Mouse (Mus musculus) inflammation-experienced regulatory T-cells, adult 16 weeks (primary cell): ENCODE results near the gene Ms4a1. TPM values are rescaled to one million over a fixed set of nuclear protein-coding genes. Genes with fewer than 3 reads are reported as not detected.

Experiments
- polyA plus RNA-seq: library from polyadenylated mRNA; unstranded; fragments of 100-300 nt; shearing (Covaris generic); gene quantifications from one replicate; pipeline ENCODE4 v1.2.1, GENCODE M21; 2017

Ms4a1 gene
- polyA plus RNA-seq: 4.5 TPM

DNA sequence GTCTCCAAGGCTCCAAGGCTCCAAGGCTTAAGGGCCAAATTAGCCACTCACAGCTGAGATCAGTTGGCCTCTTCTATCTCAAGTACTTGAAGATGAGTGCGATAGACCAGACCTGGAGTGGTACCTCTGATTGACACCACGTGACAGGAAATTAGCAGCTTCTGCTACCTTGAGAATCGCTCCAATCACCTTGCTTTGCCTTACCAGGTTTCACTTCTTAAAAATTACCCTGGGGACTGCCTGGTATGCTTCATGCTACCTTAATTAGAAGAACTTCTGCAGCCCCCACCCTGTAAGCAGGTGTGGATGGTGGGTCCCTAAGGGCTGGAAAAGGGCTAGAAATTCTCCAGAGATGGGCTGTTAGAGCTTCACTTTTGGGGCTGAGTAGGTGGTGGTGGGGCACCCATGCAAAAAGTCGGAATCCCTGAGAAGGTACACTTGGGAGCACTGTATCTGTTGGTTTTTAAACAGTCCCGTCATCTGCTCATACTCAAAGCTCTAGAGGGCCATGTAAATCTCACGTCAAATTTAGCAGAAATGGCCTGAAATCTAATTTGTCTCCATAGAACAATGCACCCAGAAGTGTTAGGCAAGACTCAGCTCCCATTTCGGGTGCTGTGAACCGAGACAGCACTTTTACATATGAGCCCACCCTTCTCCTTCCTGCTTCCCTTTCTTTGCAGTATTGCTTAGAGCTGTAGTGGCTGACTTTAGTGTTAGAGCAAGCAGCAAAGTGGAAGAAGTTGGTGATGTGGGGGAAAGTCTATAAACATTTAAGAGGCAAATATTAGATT lies at the start of gene Ms4a1:
TSS of gene Ms4a1 (minus strand) at position 190 of the 794 bp plus-strand sequence.

GRCm38 (mm10) chr19:11314354-11314753 lies 48.3 kb upstream of the Ms4a1 start, which contains the start of gene Ms4a14:
Gene Ms4a14, minus strand, starts transcription at chr19:11314454.

GRCm38 (mm10) chr19:11283773-11284172 lies 17.7 kb upstream of the Ms4a1 start, which contains the start of gene Ms4a5:
Gene Ms4a5, minus strand, starts transcription at chr19:11283873.

DNA sequence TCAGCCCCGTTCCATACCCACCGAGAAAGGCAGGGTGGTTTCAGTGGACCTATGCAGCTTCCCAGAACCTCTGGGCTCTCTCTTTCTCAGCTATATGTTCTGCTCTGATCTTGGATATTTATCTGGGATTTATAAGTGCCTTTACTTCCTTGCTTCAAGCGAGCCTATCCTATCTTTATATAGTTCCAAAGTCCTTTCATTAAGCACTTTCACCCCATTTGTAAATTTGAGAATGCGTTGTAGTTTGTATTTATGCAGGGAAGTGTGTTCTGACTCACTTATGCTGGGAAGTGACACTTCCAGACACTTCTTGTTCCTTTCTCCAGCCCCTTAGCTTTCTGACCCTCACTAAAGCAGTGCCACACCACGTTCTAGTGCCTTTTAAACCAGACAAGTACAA lies 33.7 kb downstream of the Ms4a1 start, which contains the start of gene Ms4a12:
TSS of gene Ms4a12 (minus strand) at position 101 of the 400 bp plus-strand sequence.

Other genes with a start within 250 kb of the Ms4a1 start
- not detected for gene Ms4a18, start 248.2 kb downstream of the Ms4a1 start, polyA plus RNA-seq
- gene Ms4a8a, start 185.1 kb downstream of the Ms4a1 start, polyA plus RNA-seq: 0.24 TPM
- gene 1700017D01Rik, start 135.4 kb downstream of the Ms4a1 start, polyA plus RNA-seq: not detected
- gene 1700025F22Rik, start 100.9 kb downstream of the Ms4a1 start, polyA plus RNA-seq: not detected
- not detected for gene Ms4a13, start 69.5 kb downstream of the Ms4a1 start, polyA plus RNA-seq
- not detected for gene Ms4a12, start 33.8 kb downstream of the Ms4a1 start, polyA plus RNA-seq
- gene Ms4a5, start 17.6 kb upstream of the Ms4a1 start, polyA plus RNA-seq: not detected
- 0.07 TPM for gene Ms4a14, start 48.2 kb upstream of the Ms4a1 start, polyA plus RNA-seq
- 0.67 TPM for gene Ms4a7, start 69.9 kb upstream of the Ms4a1 start, polyA plus RNA-seq
- gene Ms4a4a, start 109.3 kb upstream of the Ms4a1 start, polyA plus RNA-seq: 0.72 TPM
- gene Ms4a4c, start 138.5 kb upstream of the Ms4a1 start, polyA plus RNA-seq: 62.6 TPM
- gene Ms4a4b, start 177.3 kb upstream of the Ms4a1 start, polyA plus RNA-seq: 3,373 TPM
- 18.7 TPM for gene Ms4a6c, start 203.1 kb upstream of the Ms4a1 start, polyA plus RNA-seq
- gene Gm8369, start 219.7 kb upstream of the Ms4a1 start, polyA plus RNA-seq: 313 TPM